Mouse (Mus musculus) intestine, embryonic 14.5 days (tissue): ENCODE measurements around the gene Gstp2. TPM values are rescaled to one million over a fixed set of nuclear protein-coding genes. Genes with fewer than 3 reads are reported as not detected.
A peak's percentile ranks its signal among the peaks of the same experiment; 100 is the strongest.
"Not testable (repeated sequence)": the region's sequence is repeated elsewhere in the genome, so short reads cannot be mapped to it uniquely, and the experiment has no call there.

ENCODE experiments used
- ATAC-seq: fragments of 200-750 bp; cut with Nextera tagmentation; replicated peaks from 2 replicates; pipeline ENCODE4 v1.8.0; 2017; ENCODE audit warnings: low read depth, moderate number of reproducible peaks, moderate TSS enrichment, moderate library complexity; ENCODE audit not compliant: low FRiP score, low TSS enrichment
- DNase-seq: peaks from one replicate; pipeline ENCODE4 v3.0.0-alpha.2; 2018; ENCODE audit warnings: low spot score
- H3K27ac ChIP-seq: fragments of 300-500 bp; sonication (generic); 2 replicates; pipeline ENCODE4 v1.5.1; 2014; ENCODE audit warnings: low read depth, mild to moderate bottlenecking, control low read depth
- H3K27me3 ChIP-seq: fragments of 300-500 bp; sonication (generic); replicated peaks from 2 replicates; pipeline ENCODE4 v1.6.1; 2014; ENCODE audit warnings: low read length, control low read depth; ENCODE audit not compliant: control insufficient read depth, insufficient read depth
- H3K36me3 ChIP-seq: fragments of 300-500 bp; sonication (generic); 2 replicates; pipeline ENCODE4 v1.6.1; 2014; ENCODE audit warnings: low read length, control low read depth; ENCODE audit not compliant: control insufficient read depth, insufficient read depth
- H3K4me1 ChIP-seq: fragments of 300-500 bp; sonication (generic); replicated peaks from 2 replicates; pipeline ENCODE4 v1.6.1; 2014; ENCODE audit warnings: low read length, control low read depth, mixed read lengths; ENCODE audit not compliant: control insufficient read depth, insufficient read depth
- H3K4me2 ChIP-seq: fragments of 300-500 bp; sonication (generic); 2 replicates; pipeline ENCODE4 v1.6.1; 2014; ENCODE audit warnings: low read length
- H3K4me3 ChIP-seq: fragments of 300-500 bp; sonication (generic); 2 replicates; pipeline ENCODE4 v1.5.1; 2014; ENCODE audit warnings: low read depth, low read length, control low read depth, mixed read lengths
- H3K9ac ChIP-seq: fragments of 300-500 bp; sonication (generic); 2 replicates; pipeline ENCODE4 v1.6.1; 2014; ENCODE audit warnings: mild to moderate bottlenecking, low read length
- H3K9me3 ChIP-seq: fragments of 300-500 bp; sonication (generic); 2 replicates; pipeline ENCODE4 v1.6.1; 2016; ENCODE audit warnings: low read length, control low read depth; ENCODE audit not compliant: control insufficient read depth
- WGBS: fragments of 180-500 bp; shearing (Covaris S2); extraction: QIAGEN DNeasy Blood & Tissue Kit; methylation state at CpG from one replicate; pipeline ENCODE4 v1.1.7; 2014; 5-methylcytosine and 5-hydroxymethylcytosine counted together
- polyA plus RNA-seq: library from polyadenylated mRNA; unstranded; fragments of >200 nt; fragmentation: Nextera tagmentation; extraction: Ambion mirVana; gene quantifications from 2 replicates; pipeline ENCODE4 v1.2.1, GENCODE M21; 2014

The Gstp2 gene
- polyA plus RNA-seq, 1 experiment from 2014 or later: 8.8 TPM

GRCm38 (mm10) chr19:4037154-4037787 is 8.6 kb downstream of the Gstp2 start:
- Histone ChIP-seq H3K27ac (peak overlapping the region; percentile 73), H3K4me3 (peak overlapping the region; percentile 65), H3K4me2 (peak overlapping the region; percentile 84), H3K4me1 (peaks cover 12% of the 10 kb centered on the region; the same call in 1 of the 2 replicates), H3K9ac (peak overlapping the region; percentile 68)
- H3K27me3 ChIP-seq, DNase-seq, H3K36me3 ChIP-seq, H3K9me3 ChIP-seq: not testable (repeated sequence)
- peak; percentile 3; the same call in 1 of the 2 replicates for ATAC-seq
- 22% methylated on average over 7 of the region's 8 CpGs for WGBS

- H3K27ac ChIP-seq: no peak overlapping the region
- H3K4me2 ChIP-seq: peak overlapping the region; percentile 41
- no peaks in the 10 kb centered on the region for H3K27me3 ChIP-seq
- 64% methylated on average over 12 of the region's 12 CpGs for WGBS
- DNase-seq (no peak), ATAC-seq (no peak)
- no peak overlapping the region for H3K9ac ChIP-seq
- H3K4me1 ChIP-seq: peaks cover 12% of the 10 kb centered on the region; the same call in 1 of the 2 replicates
- H3K9me3 ChIP-seq: no peaks in the 10 kb centered on the region
- H3K36me3 ChIP-seq: peaks cover 5% of the 10 kb centered on the region; the same call in 1 of the 2 replicates
- H3K4me3 ChIP-seq: no peak overlapping the region
These were observed 9.3 kb downstream of the Gstp2 start for GRCm38 (mm10) chr19:4036327-4037045.

DNA sequence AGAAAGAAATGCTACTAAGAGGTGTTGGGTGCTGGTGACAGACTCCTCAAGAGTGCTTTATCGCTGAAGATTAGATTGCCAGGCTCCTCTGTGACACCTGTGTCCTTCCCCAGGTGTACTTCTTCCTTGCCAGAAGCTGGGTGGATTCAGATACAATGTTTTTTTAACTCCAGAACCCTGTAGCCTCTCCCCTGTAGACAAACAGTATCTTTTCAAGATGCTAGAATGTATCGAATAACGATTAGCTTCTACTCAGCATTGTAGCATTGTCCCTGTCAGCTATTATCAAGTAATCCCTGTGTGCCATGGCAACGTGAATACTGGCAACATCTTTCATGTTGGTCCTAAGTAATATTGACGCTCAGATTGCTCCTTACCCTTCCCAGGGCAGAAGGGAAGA is 12.1 kb downstream of the Gstp2 start:
- 61% methylated on average over 5 of the region's 5 CpGs for whole genome bisulfite sequencing
- no peak overlapping the region for H3K9ac ChIP-seq
- H3K4me2 ChIP-seq: no peak overlapping the region

GRCm38 (mm10) chr19:4033298-4033697 is 12.5 kb downstream of the Gstp2 start:
- 0 out of 2 replicates have a peak overlapping the region, but pooled peaks have one; percentile 25 for H3K27ac ChIP-seq
- ATAC-seq (no peak), DNase-seq (no peak)
- 74% methylated on average over 3 of the region's 3 CpGs for WGBS
- no peak overlapping the region for H3K9ac ChIP-seq
- no peaks in the 10 kb centered on the region for H3K9me3 ChIP-seq
- peaks cover 5% of the 10 kb centered on the region; the same call in 1 of the 2 replicates for H3K36me3 ChIP-seq
- no peak overlapping the region for H3K4me3 ChIP-seq
- no peaks in the 10 kb centered on the region for H3K27me3 ChIP-seq
- H3K4me2 ChIP-seq: no peak overlapping the region
- peaks cover 10% of the 10 kb centered on the region; the same call in 1 of the 2 replicates for H3K4me1 ChIP-seq

More for the DNA sequence above, 12.1 kb downstream of the Gstp2 start:
- peaks cover 5% of the 10 kb centered on the region; the same call in 1 of the 2 replicates for H3K36me3 ChIP-seq
- no peak for DNase-seq
- H3K27me3 ChIP-seq: no peaks in the 10 kb centered on the region
- peak overlapping the region; percentile 25; the same call in 1 of the 2 replicates for H3K27ac ChIP-seq
- ATAC-seq: no peak
- H3K4me1 ChIP-seq: peaks cover 12% of the 10 kb centered on the region; the same call in 1 of the 2 replicates
- H3K4me3 ChIP-seq: no peak overlapping the region
- H3K9me3 ChIP-seq: no peaks in the 10 kb centered on the region

DNA sequence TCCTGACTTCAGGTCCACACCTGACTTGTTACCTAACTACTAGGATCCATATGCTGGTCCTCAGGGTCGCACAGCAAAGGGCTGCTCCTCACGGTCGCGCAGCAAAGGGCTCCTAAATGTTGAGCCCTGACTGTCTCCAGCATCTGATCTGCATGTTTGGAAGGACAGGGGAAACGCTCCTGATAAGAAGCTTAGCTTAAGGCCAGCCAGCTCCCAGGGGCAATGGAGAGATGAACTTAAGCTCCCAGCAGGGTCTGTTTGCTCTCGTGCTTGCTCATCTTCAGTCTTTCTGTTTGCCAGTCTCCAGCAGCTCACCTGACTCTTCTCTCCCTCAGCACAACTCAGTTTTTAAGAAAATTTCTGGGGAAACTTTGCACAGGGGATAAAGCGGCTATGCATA is 13.2 kb downstream of the Gstp2 start:
- WGBS: 64% methylated on average over 7 of the region's 7 CpGs
- H3K27ac ChIP-seq: no peak overlapping the region; the same call in 1 of the 2 replicates

DNA sequence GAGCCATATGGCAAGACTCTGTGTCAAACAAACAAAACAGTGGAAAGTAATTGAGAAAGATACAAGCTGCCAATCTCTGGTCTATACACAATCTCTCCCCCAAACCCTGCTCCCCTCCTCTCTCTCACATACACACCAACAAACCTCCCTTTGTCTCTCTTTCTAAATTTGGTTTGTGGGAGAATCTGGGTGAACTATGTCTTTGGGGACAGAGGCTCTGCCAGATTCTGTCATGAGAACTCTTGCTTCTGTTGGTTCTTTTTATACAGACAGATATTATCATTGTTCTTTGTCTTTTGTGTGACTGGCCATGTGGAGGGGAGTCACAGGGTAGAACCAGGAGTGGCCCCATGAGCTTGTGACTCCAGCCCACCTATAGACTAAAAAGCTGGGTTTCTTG is 18.2 kb downstream of the Gstp2 start:
- DNase-seq: no peak
- H3K36me3 ChIP-seq: no peaks in the 10 kb centered on the region
- H3K4me1 ChIP-seq: no peaks in the 10 kb centered on the region
- H3K4me2 ChIP-seq: no peak overlapping the region
- H3K27me3 ChIP-seq: no peaks in the 10 kb centered on the region
- no peaks in the 10 kb centered on the region for H3K9me3 ChIP-seq
- H3K4me3 ChIP-seq: no peak overlapping the region
- no peak overlapping the region for H3K27ac ChIP-seq
- no peak for ATAC-seq
- no peak overlapping the region for H3K9ac ChIP-seq

More for the DNA sequence above, 13.2 kb downstream of the Gstp2 start:
- Histone ChIP-seq H3K36me3 (peaks cover 5% of the 10 kb centered on the region; the same call in 1 of the 2 replicates), H3K9ac (no peak overlapping the region), H3K27me3 (no peaks in the 10 kb centered on the region), H3K9me3 (no peaks in the 10 kb centered on the region), H3K4me2 (no peak overlapping the region), H3K4me3 (no peak overlapping the region), H3K4me1 (peaks cover 8% of the 10 kb centered on the region; the same call in 1 of the 2 replicates)
- DNase-seq: no peak
- no peak for ATAC-seq

GRCm38 (mm10) chr19:4023185-4023584 is 22.6 kb downstream of the Gstp2 start:
- no peak overlapping the region for H3K9ac ChIP-seq
- H3K4me3 ChIP-seq: no peak overlapping the region
- H3K4me2 ChIP-seq: no peak overlapping the region
- H3K36me3 ChIP-seq: no peaks in the 10 kb centered on the region
- ATAC-seq: no peak
- 69% methylated on average over 7 of the region's 7 CpGs for WGBS
- H3K27ac ChIP-seq: no peak overlapping the region
- DNase-seq: no peak
- no peaks in the 10 kb centered on the region for H3K27me3 ChIP-seq
- H3K4me1 ChIP-seq: peaks cover 4% of the 10 kb centered on the region; the same call in 1 of the 2 replicates
- H3K9me3 ChIP-seq: no peaks in the 10 kb centered on the region

GRCm38 (mm10) chr19:4018743-4019583 is 26.9 kb downstream of the Gstp2 start:
- ATAC-seq (peak; percentile 77), DNase-seq (peak; percentile 74)
- no peaks in the 10 kb centered on the region for H3K27me3 ChIP-seq
- 31% methylated on average over 18 of the region's 18 CpGs for WGBS
- no peak overlapping the region for H3K4me3 ChIP-seq
- H3K4me2 ChIP-seq: no peak overlapping the region
- H3K27ac ChIP-seq: no peak overlapping the region
- no peaks in the 10 kb centered on the region for H3K36me3 ChIP-seq
- no peaks in the 10 kb centered on the region for H3K9me3 ChIP-seq
- peaks cover 4% of the 10 kb centered on the region; the same call in 1 of the 2 replicates for H3K4me1 ChIP-seq
- H3K9ac ChIP-seq: no peak overlapping the region
